Mouse (Mus musculus) C2C12 (cell line): ENCODE measurements around the gene Pon2.

Source experiments
- CEBPB ChIP-seq: IDR thresholded peaks from one replicate; pipeline ENCODE4 v1.6.1; 2011; ENCODE audit warnings: low read depth, mild to moderate bottlenecking, control low read depth, moderate library complexity
- CTCF ChIP-seq: IDR thresholded peaks from one replicate; pipeline ENCODE4 v1.5.1; 2011; ENCODE audit not compliant: control insufficient read depth, insufficient read depth, insufficient read length
- FOSL1 ChIP-seq: IDR thresholded peaks from one replicate; pipeline ENCODE4 v1.8.0; 2011; ENCODE audit warnings: mild to moderate bottlenecking, low read length; ENCODE audit not compliant: poor library complexity, insufficient read depth, severe bottlenecking
- MAX ChIP-seq: IDR thresholded peaks from one replicate; pipeline ENCODE4 v1.6.1; 2011; ENCODE audit warnings: mild to moderate bottlenecking, control low read depth
- MYOD1 ChIP-seq: IDR thresholded peaks from one replicate; pipeline ENCODE4 v1.6.1; 2011; ENCODE audit warnings: low read depth; ENCODE audit not compliant: control insufficient read depth, insufficient read length
- USF1 ChIP-seq: IDR thresholded peaks from one replicate; pipeline ENCODE4 v1.6.1; 2011; ENCODE audit warnings: low read depth, mild to moderate bottlenecking, control low read depth, moderate library complexity

GRCm38 (mm10) chr6:5282418-5282817 is 15.8 kb downstream of the Pon2 start:
- TF ChIP-seq CTCF: no peak
- no peak for TF ChIP-seq FOSL1
- no peak for TF ChIP-seq MAX
- TF ChIP-seq CEBPB: no peak
- no peak for TF ChIP-seq USF1
- no peak for TF ChIP-seq MYOD1
